Mouse (Mus musculus) heart, adult 8-10 months (tissue): ENCODE results near the gene Mcm2. TPM values are rescaled to one million over a fixed set of nuclear protein-coding genes. Genes with fewer than 3 reads are reported as not detected.

Source experiments
- total RNA-seq, 4 experiments: library from RNA; stranded (reverse); gene quantifications; 2 replicates each; pipeline ENCODE4 v1.2.4; 2022

The Mcm2 gene
- total RNA-seq, 4 experiments from 2014 or later, result 4.7 to 6.7 (median 5.6) TPM

Other genes with a start within 250 kb of the Mcm2 start
- 100 to 1,000 TPM in 2 of 4 experiments, 10 to 100 TPM in 2; 74.8 to 134 (median 102) TPM for gene Mgll, start 174.4 kb downstream of the Mcm2 start, total RNA-seq
- gene Abtb1, start 56.8 kb downstream of the Mcm2 start, total RNA-seq, result 10 to 100 TPM; 18.8 to 27.6 (median 23.8) TPM
- gene Podxl2, start 23.7 kb downstream of the Mcm2 start, total RNA-seq, result 10 to 100 TPM; 13.7 to 14.8 (median 14.2) TPM
- 10 to 100 TPM; 29.0 to 36.3 (median 32.2) TPM for gene Tpra1, start 3.5 kb upstream of the Mcm2 start, total RNA-seq